Mouse (Mus musculus): ENCODE data around the gene Myrfl. TPM values are rescaled to one million over a fixed set of nuclear protein-coding genes. Genes with fewer than 3 reads are reported as not detected.

The Myrfl gene
- polyA plus RNA-seq (2017; shearing (Covaris generic)), result under 1 TPM in 1 of 2 experiments, not detected in 1; 0.49 TPM

GRCm38 (mm10) chr10:116896336-116897177 lies at the start of gene Myrfl:
Gene Myrfl (minus strand): TSS chr10:116896919.

Other genes starting within 250 kb of the Myrfl start
- 10 to 100 TPM; 51.8 to 79.2 TPM for gene Rab3ip, start 53.9 kb upstream of the Myrfl start, polyA plus RNA-seq (2017; shearing (Covaris generic))
- not detected for gene Gm10271, start 75.7 kb upstream of the Myrfl start, polyA plus RNA-seq (2017; shearing (Covaris generic))
- not detected for gene Best3, start 89.4 kb upstream of the Myrfl start, polyA plus RNA-seq (2017; shearing (Covaris generic))
- gene Lrrc10, start 148.4 kb upstream of the Myrfl start, polyA plus RNA-seq (2017; shearing (Covaris generic)), result not detected
- gene Cct2, start 166.9 kb upstream of the Myrfl start, polyA plus RNA-seq (2017; shearing (Covaris generic)), result 100 to 1,000 TPM; 170 to 200 TPM

Measured in inflammation-experienced regulatory T-cells (primary cell).